Mouse (Mus musculus) adrenal gland, postnatal 14 days (tissue): ENCODE results near the gene Fgfr3. TPM values are rescaled to one million over a fixed set of nuclear protein-coding genes. Genes with fewer than 3 reads are reported as not detected.

Experiments
- DNase-seq: peaks from one replicate; pipeline ENCODE4 v3.0.0; 2021; ENCODE audit warnings: mixed read lengths
- total RNA-seq: library from RNA; stranded (reverse); gene quantifications from 2 replicates; pipeline ENCODE4 v1.2.3, GENCODE M21; 2021

The Fgfr3 gene
- total RNA-seq, 1 experiment from 2014 or later: 6.4 TPM

DNA sequence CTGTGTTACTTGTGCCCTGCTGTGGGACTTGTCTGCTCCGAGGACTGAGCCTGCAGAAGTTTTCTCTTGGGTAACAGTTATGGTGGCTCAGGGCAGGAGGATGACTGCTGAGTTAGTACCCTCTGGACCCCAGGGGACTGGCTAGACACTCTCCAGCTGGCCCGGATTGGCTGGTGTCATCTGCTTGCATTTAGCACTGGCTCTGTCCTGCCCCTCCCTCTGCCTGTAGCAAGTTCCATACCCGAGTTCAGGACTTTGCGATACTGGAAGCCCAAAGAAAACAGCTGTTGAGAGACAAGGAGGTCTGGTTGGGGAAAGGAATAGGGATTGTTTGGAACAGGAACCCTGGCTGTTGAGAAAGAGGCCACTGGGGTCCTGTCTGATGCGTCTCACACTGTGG is 9.0 kb downstream of the Fgfr3 start:
- DNase-seq: no peak

DNA sequence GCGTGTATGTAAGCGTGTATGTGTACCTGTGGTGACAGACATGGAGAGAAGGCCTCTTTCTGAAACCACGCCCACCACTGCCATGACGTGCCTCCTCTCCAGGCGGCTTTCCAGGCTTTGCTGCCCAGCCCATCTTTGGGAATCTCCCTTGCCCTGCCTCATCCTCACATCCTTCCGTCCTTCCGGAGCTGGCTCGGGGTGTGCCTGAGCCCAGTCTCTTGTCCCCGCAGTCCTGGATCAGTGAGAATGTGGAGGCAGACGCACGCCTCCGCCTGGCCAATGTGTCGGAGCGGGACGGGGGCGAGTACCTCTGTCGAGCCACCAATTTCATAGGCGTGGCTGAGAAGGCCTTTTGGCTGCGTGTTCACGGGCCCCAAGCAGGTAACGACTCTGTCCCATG is 9.6 kb downstream of the Fgfr3 start:
- no peak for DNase-seq

- DNase-seq: no peak
Measured at GRCm38 (mm10) chr5:33733837-33734236, 12.4 kb downstream of the Fgfr3 start.

GRCm38 (mm10) chr5:33735412-33736092 is 14.1 kb downstream of the Fgfr3 start:
- DNase-seq: no peak

GRCm38 (mm10) chr5:33736230-33736629 is 14.8 kb downstream of the Fgfr3 start:
- no peak for DNase-seq

- DNase-seq: peak; percentile 84
Measured at GRCm38 (mm10) chr5:33737903-33738321, 16.4 kb downstream of the Fgfr3 start.

DNA sequence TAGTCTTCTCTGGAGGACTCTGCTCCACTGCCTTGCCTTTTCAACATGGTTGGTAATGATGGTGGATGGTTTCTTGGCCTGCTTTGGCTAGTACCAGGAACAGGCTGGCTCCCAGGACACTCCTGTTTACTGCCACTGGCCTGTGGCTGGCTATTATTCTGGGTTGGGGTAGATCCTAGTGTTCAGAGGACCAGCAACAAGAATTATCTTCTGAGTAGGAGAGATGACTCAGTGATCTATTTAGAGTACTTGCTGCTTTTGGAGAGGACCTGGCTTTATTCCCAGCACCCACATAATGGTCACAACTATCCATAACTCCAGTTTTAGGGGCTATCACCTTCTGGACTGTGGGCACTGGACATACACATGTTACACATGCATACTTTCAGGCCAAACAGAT is 16.9 kb downstream of the Fgfr3 start:
- no peak for DNase-seq

- DNase-seq: no peak
Measured at GRCm38 (mm10) chr5:33740548-33740947, 19.1 kb downstream of the Fgfr3 start.

DNA sequence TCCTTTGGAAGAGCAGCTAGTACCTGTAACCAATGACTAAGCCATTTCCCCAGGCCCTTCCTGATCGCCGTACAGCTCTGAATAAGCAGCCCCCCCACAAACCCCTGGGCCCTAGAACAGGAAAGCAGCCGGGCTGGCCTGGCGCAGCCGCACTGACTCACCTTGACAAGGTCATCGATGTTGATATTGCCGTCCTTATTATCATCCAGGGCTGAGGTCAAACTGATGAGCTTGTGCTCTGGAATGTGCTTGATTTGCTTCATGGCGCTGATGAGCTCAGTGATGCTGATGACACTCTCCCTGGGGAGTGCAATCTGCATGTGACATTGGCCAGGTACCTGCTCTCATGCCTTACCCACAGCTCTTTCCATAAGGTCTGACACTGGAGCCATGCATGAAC is 22.0 kb downstream of the Fgfr3 start:
- DNase-seq: peak; percentile 48

GRCm38 (mm10) chr5:33777195-33777594 is 55.7 kb downstream of the Fgfr3 start:
- no peak for DNase-seq

- DNase-seq: no peak
Measured at GRCm38 (mm10) chr5:33781964-33782344, 60.5 kb downstream of the Fgfr3 start.

- DNase-seq: peak; percentile 97
Measured at GRCm38 (mm10) chr5:33782345-33782998, 61.0 kb downstream of the Fgfr3 start, which contains the start of gene Letm1. Letm1 (minus strand) TSS chr5:33782817.

DNA sequence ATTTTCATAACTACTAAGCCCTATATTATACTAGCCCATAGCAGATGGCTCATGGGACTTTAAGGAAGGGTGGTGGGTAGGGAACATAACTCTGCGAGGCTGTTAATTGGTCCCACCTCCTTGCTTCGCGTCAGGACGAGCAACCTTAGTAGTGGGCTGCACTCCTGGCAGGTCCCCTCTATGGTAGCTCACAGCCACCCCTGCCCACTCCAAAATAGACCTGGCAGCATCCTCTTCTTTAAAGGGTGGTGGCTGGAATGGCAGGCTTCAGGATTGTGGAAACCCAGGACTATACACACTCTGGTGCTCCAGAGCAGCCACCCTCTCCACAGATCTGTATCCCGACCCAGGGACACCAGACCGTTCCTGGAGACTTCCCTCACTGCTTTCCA is 61.5 kb downstream of the Fgfr3 start:
- DNase-seq: no peak

Other genes with a start within 250 kb of the Fgfr3 start
- gene Fam53a, start 92.0 kb upstream of the Fgfr3 start, total RNA-seq: 26.8 and 27.6 TPM in 2 replicates
- 0.44 and 0.49 TPM in 2 replicates for gene Gm9903, start 91.7 kb upstream of the Fgfr3 start, total RNA-seq
- 53.5 and 61.1 TPM in 2 replicates for gene Slbp, start 69.1 kb upstream of the Fgfr3 start, total RNA-seq
- gene Tacc3, start 63.5 kb upstream of the Fgfr3 start, total RNA-seq: 16.8 and 23.8 TPM in 2 replicates
- 20.0 and 25.1 TPM in 2 replicates for gene Tmem129, start 63.3 kb upstream of the Fgfr3 start, total RNA-seq
- gene Letm1, start 61.1 kb downstream of the Fgfr3 start, total RNA-seq: 160 and 173 TPM in 2 replicates
- gene Nsd2, start 99.1 kb downstream of the Fgfr3 start, total RNA-seq: 52.4 and 55.2 TPM in 2 replicates
- 18.3 and 23.0 TPM in 2 replicates for gene Nelfa, start 214.7 kb downstream of the Fgfr3 start, total RNA-seq